Mouse (Mus musculus) spleen, adult 2 months (tissue): ENCODE data around the gene Sv2a. TPM values are rescaled to one million over a fixed set of nuclear protein-coding genes. Genes with fewer than 3 reads are reported as not detected.
A peak's percentile ranks its signal among the peaks of the same experiment; 100 is the strongest.
"Not testable (repeated sequence)": the region's sequence is repeated elsewhere in the genome, so short reads cannot be mapped to it uniquely, and the experiment has no call there.

Experiments
- DNase-seq, 2 experiments: peaks; one replicate each; pipeline versions ENCODE4 v3.0.0 to v3.0.0-alpha.2; 2012 to 2021; ENCODE audit warnings: low spot score in 2 of 2, low read depth in 1 of 2
- H3K27ac ChIP-seq: fragments of 200-500 bp; 2 replicates; pipeline ENCODE4 v1.5.1; 2012; ENCODE audit warnings: low read length, inconsistent platforms; ENCODE audit not compliant: insufficient read depth
- H3K27me3 ChIP-seq: fragments of 200-500 bp; 2 replicates; pipeline ENCODE4 v1.6.1; 2012; ENCODE audit warnings: mild to moderate bottlenecking, moderate library complexity, low read length, inconsistent platforms; ENCODE audit not compliant: control insufficient read depth, insufficient read depth
- H3K36me3 ChIP-seq: fragments of 200-500 bp; 2 replicates; pipeline ENCODE4 v1.6.1; 2012; ENCODE audit warnings: mild to moderate bottlenecking, low read length, inconsistent platforms; ENCODE audit not compliant: control insufficient read depth, insufficient read depth
- H3K4me1 ChIP-seq: fragments of 200-500 bp; 2 replicates; pipeline ENCODE4 v1.6.1; 2011; ENCODE audit warnings: inconsistent platforms; ENCODE audit not compliant: control insufficient read depth, insufficient read depth, insufficient read length
- H3K4me3 ChIP-seq: fragments of 200-500 bp; 2 replicates; pipeline ENCODE4 v1.5.1; 2011; ENCODE audit warnings: mild to moderate bottlenecking, inconsistent platforms; ENCODE audit not compliant: insufficient read depth, insufficient read length; ENCODE audit errors: extremely low read depth
- CTCF ChIP-seq: fragments of 200-500 bp; IDR thresholded peaks from 2 replicates; pipeline ENCODE4 v1.5.1; 2011; ENCODE audit warnings: mild to moderate bottlenecking, inconsistent platforms; ENCODE audit not compliant: insufficient read depth, insufficient read length, insufficient replicate concordance; ENCODE audit errors: extremely low read depth
- POLR2A ChIP-seq: fragments of 200-500 bp; IDR thresholded peaks from 2 replicates; pipeline ENCODE4 v1.6.1; 2011; ENCODE audit warnings: low read depth, low read length, inconsistent platforms
- WGBS: fragments of 180-500 bp; shearing (Covaris S2); methylation state at CpG from one replicate; pipeline ENCODE4 v1.1.7; 2018; 5-methylcytosine and 5-hydroxymethylcytosine counted together
- polyA plus RNA-seq: library from polyadenylated mRNA; depleted of rRNA; stranded (reverse); fragments of >200 nt; gene quantifications from 2 replicates; pipeline ENCODE4 v1.2.3, GENCODE M21; 2012

Sv2a gene
- polyA plus RNA-seq, 1 experiment: 2.0 TPM

DNA sequence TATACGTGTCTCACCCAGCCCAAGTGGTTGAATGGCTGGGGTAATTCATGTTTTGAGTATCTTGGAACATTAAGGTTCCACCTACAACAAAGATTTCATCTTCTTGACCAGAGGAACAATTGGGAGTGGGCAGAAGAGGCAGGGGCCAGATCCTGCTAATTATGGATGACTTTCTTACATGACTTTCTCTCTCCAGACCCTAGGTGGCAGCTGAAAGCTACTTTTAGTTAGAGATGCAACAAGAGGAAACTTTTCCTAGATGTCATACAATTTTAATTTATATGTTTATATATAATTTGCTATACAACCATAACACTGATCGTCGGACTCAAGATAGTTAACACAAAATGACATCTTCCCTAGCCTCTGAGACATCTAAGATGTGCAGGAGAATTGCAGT lies 26.9 kb downstream of the Sv2a start:
- Histone ChIP-seq H3K27me3 (no peaks in the 10 kb centered on the region), H3K36me3 (no peaks in the 10 kb centered on the region), H3K27ac (no peak overlapping the region), H3K4me3 (no peak overlapping the region), H3K4me1 (no peaks in the 10 kb centered on the region)
- WGBS: 72% methylated on average over 3 of the region's 3 CpGs
- DNase-seq: no peak
- TF ChIP-seq CTCF (no peak), POLR2A (no peak)

DNA sequence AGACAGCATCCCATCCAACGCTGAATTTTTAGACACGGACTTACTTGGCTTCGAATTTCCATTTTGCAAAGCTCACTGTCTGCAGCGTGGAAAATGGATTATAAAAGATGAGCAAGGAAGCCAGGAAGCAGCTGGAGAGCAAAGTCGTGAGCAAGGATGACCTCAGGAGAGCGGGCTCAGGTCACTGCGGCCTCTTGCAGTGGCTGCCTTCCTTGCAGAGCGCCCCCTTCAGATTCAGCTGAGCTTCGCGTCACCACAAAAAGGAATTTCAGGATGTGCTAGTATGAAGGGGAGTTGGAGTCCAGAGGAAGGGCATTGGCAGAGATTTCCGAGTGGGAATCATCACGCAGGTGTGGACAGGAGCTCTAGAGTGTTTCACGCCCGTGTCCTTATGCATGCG lies 28.3 kb downstream of the Sv2a start:
- Histone ChIP-seq H3K36me3 (no peaks in the 10 kb centered on the region), H3K4me1 (no peaks in the 10 kb centered on the region), H3K4me3 (no peak overlapping the region), H3K27ac (no peak overlapping the region), H3K27me3 (no peaks in the 10 kb centered on the region)
- TF ChIP-seq POLR2A: no peak
- no peak for TF ChIP-seq CTCF
- 57% methylated on average over 15 of the region's 15 CpGs for WGBS
- no peak for DNase-seq

DNA sequence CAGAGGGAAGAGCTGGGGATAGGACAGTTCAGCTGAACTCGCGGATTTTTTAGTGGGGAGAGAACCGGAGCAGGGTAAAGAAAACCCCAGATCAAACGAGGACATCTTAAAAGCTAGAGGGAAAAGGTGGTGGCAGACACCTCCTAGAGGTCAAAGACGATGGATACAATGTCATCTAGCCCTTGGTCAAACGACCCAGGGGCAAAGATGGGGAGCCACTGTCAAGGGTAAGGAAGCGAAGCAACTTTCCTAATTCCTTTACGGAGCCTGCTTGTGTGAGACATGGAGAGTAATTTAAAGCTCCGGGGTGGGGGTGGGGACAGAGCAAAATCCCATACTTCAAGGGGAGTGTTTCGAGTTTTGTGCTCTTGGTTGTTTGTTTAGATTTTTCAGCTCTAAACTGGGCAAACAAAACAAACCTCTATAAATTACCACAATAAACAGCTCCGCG lies 38.3 kb downstream of the Sv2a start:
- Histone ChIP-seq H3K4me1 (peaks cover 9% of the 10 kb centered on the region), H3K27me3 (no peaks in the 10 kb centered on the region), H3K4me3 (peak overlapping the region; percentile 56), H3K27ac (peak overlapping the region; percentile 100), H3K36me3 (no peaks in the 10 kb centered on the region)
- 0% methylated on average over 12 of the region's 12 CpGs for WGBS
- TF ChIP-seq POLR2A (no peak), CTCF (peak; percentile 9; the same call in 1 of the 2 replicates)
- peak; percentile 40 to 48 for DNase-seq

DNA sequence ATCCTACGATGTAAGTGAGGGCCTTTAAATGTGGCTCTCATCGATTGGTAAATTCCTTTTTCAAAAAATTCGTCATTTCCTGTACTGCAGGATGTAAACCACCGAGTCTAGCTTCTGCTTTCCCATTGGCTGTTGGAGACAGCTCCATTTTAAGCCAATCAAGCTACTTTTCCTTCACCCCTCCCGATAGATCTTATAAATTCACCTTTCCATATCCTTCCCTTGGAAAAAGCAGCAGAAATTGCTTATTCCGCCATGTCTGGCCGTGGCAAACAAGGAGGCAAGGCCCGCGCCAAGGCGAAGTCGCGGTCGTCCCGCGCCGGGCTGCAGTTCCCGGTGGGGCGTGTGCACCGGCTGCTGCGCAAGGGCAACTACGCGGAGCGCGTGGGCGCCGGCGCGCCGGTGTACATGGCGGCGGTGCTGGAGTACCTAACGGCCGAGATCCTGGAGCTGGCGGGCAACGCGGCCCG lies 38.7 kb downstream of the Sv2a start, which contains the start of the genes Bola1 and Hist2h2ab:
Gene Bola1, minus strand, starts transcription at position 49 of the 470 bp plus-strand sequence.
Gene Hist2h2ab, plus strand, starts transcription at position 205 of the 470 bp plus-strand sequence.
- Histone ChIP-seq H3K27me3 (no peaks in the 10 kb centered on the region), H3K36me3 (no peaks in the 10 kb centered on the region), H3K4me1 (peaks cover 9% of the 10 kb centered on the region), H3K27ac (peak within 1 kb of the TSS; percentile 100), H3K4me3 (peak within 1 kb of the TSS; percentile 85)
- TF ChIP-seq POLR2A: peak; percentile 18
- TF ChIP-seq CTCF: no peak
- DNase-seq: peak; percentile 61 to 82
- WGBS: under 1% methylated on average over 37 of the region's 37 CpGs

DNA sequence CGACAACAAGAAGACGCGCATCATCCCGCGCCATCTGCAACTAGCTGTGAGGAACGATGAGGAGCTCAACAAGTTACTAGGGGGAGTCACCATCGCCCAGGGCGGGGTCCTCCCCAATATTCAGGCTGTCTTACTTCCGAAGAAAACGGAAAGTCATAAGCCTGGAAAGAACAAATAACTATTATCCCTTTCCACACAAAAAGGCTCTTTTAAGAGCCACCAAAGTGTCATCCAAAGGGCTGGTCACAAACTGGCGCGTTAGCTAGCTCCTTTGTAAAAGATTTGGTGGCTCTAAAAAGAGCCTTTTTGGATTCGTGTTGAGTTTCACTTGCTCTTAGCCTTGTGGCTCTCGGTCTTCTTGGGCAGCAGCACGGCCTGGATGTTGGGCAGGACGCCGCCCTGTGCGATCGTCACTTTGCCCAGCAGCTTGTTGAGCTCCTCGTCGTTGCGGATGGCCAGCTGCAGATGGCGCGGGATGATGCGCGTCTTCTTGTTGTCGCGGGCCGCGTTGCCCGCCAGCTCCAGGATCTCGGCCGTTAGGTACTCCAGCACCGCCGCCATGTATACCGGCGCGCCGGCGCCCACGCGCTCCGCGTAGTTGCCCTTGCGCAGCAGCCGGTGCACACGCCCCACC lies 39.3 kb downstream of the Sv2a start:
- H3K27me3 ChIP-seq, H3K4me1 ChIP-seq, H3K36me3 ChIP-seq: not testable (repeated sequence)
- H3K4me3 ChIP-seq: peak overlapping the region; percentile 85
- H3K27ac ChIP-seq: peak overlapping the region; percentile 100
- DNase-seq: peak; percentile 21 to 45
- WGBS: under 1% methylated on average over 31 of the region's 47 CpGs

DNA sequence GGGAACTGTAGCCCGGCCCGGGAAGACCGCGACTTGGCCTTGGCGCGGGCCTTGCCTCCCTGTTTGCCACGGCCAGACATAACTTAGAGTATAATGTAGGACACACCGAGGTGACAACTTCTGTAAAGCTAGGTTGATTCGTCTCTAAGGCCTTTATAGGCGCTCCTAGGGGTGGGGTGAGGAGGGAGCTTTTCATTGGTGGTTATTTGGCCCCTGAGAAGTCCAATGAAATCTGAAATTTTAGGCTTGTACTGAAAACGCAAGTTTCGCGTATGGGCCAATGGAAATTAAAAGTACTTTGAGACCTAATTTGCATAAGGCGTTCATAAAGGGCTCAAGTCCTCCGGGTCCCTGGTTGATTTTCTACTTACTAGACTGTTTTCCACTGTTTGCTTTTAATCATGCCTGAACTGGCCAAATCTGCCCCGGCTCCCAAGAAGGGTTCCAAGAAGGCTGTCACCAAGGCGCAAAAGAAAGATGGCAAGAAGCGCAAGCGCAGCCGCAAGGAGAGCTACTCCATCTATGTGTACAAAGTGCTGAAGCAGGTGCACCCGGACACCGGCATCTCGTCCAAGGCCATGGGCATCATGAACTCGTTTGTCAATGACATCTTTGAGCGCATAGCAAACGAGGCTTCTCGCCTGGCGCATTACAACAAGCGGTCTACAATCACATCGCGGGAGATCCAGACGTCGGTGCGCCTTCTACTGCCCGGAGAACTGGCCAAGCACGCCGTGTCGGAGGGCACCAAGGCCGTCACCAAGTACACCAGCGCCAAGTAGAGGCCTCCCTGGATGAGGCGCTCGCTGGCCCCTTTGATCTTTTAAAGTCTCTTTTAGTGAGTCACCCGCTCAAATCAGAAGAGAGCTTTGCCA lies 40.1 kb downstream of the Sv2a start, which contains the start of the genes Hist2h2ac and Hist2h2be:
Gene Hist2h2ac, minus strand, starts transcription at position 116 of the 875 bp plus-strand sequence.
Gene Hist2h2be, plus strand, starts transcription at position 355 of the 875 bp plus-strand sequence.
- H3K4me3 ChIP-seq: peak within 1 kb of the TSS; percentile 85
- peak; percentile 82 to 94 for DNase-seq
- under 1% methylated on average over 43 of the region's 43 CpGs for WGBS
- peak within 1 kb of the TSS; percentile 100 for H3K27ac ChIP-seq
- H3K36me3 ChIP-seq: no peaks in the 10 kb centered on the region
- H3K27me3 ChIP-seq: no peaks in the 10 kb centered on the region
- no peak for TF ChIP-seq CTCF
- TF ChIP-seq POLR2A: peak; percentile 94
- H3K4me1 ChIP-seq: peaks cover 9% of the 10 kb centered on the region

DNA sequence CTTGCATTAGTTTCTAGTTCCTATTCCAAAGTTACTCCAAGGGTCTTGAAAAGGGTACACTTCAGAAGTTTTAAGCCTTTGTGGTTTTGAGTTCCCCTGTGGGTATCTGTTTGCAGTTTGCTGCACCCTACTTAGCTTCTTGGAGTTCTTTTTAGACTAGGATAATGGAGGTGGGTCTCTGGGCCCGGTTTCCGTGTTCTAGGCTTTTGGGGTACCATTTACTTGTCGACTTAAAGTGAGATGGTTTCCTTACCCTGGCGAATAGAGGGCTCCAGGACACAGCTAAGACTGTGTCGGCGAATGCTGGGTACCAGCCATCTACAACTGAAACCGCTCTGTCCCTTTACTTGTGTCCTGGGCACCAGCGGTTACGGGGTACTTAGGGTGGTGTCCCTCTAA lies 40.7 kb downstream of the Sv2a start:
- peaks cover 9% of the 10 kb centered on the region for H3K4me1 ChIP-seq
- peak overlapping the region; percentile 69 for H3K4me3 ChIP-seq
- no peaks in the 10 kb centered on the region for H3K27me3 ChIP-seq
- peak overlapping the region; percentile 97 for H3K27ac ChIP-seq
- DNase-seq: no peak
- 3% methylated on average over 9 of the region's 9 CpGs for WGBS
- TF ChIP-seq POLR2A: no peak
- TF ChIP-seq CTCF: no peak
- no peaks in the 10 kb centered on the region for H3K36me3 ChIP-seq
